Mouse (Mus musculus) ES-E14 (cell line): ENCODE measurements around the gene Zfand3. TPM values are rescaled to one million over a fixed set of nuclear protein-coding genes. Genes with fewer than 3 reads are reported as not detected.

ENCODE experiments used
- DNase-seq: peaks from one replicate; pipeline ENCODE4 v3.0.0-alpha.2; 2013; ENCODE audit warnings: low read depth, low spot score
- H3K27ac ChIP-seq: 2 replicates; pipeline ENCODE4 v1.5.1; 2012; ENCODE audit warnings: low read depth, mild to moderate bottlenecking, low read length, moderate library complexity, mixed read lengths; ENCODE audit not compliant: poor library complexity, insufficient read depth, severe bottlenecking
- H3K36me3 ChIP-seq: 2 replicates; pipeline ENCODE4 v1.6.1; 2012; ENCODE audit warnings: mild to moderate bottlenecking, low read length, moderate library complexity, mixed read lengths; ENCODE audit not compliant: control insufficient read depth, poor library complexity, insufficient read depth, severe bottlenecking
- H3K4me1 ChIP-seq, 2 experiments: fragments of 150-350 bp in 1 of 2; sonication (generic) in 1 of 2; 2 replicates each; pipeline ENCODE4 v1.6.1; 2012; ENCODE audit warnings: low read length in 2 of 2, mild to moderate bottlenecking in 1 of 2, mixed read lengths in 1 of 2; ENCODE audit not compliant: control insufficient read depth in 2 of 2, insufficient read depth in 2 of 2, poor library complexity in 1 of 2
- H3K4me3 ChIP-seq, 2 experiments: fragments of 150-350 bp in 1 of 2; sonication (generic) in 1 of 2; 2 replicates each; pipeline ENCODE4 v1.5.1; 2012; ENCODE audit warnings: low read length in 2 of 2, low read depth in 1 of 2, mild to moderate bottlenecking in 1 of 2, mixed read lengths in 1 of 2; ENCODE audit not compliant: insufficient read depth in 1 of 2, poor library complexity in 1 of 2, severe bottlenecking in 1 of 2
- H3K9ac ChIP-seq: 2 replicates; pipeline ENCODE4 v1.6.1; 2012; ENCODE audit warnings: low read depth, mild to moderate bottlenecking, low read length, mixed read lengths; ENCODE audit not compliant: poor library complexity, insufficient read depth, severe bottlenecking
- H3K9me3 ChIP-seq: fragments of 150-350 bp; sonication (generic); 2 replicates; pipeline ENCODE4 v1.6.1; 2012; ENCODE audit warnings: low read depth, mild to moderate bottlenecking, low read length; ENCODE audit not compliant: control insufficient read depth, insufficient read depth
- CHD2 ChIP-seq: IDR thresholded peaks from 2 replicates; pipeline ENCODE4 v1.6.1; 2014; ENCODE audit warnings: mild to moderate bottlenecking, low read depth, low read length, inconsistent platforms
- HCFC1 ChIP-seq: IDR thresholded peaks from 2 replicates; pipeline ENCODE4 v1.6.1; 2012; ENCODE audit warnings: low read length, inconsistent platforms, borderline replicate concordance; ENCODE audit not compliant: insufficient read depth
- MAFK ChIP-seq: IDR thresholded peaks from 2 replicates; pipeline ENCODE4 v1.6.1; 2014; ENCODE audit warnings: mild to moderate bottlenecking, low read depth, low read length, inconsistent platforms; ENCODE audit not compliant: insufficient read depth
- ZC3H11A ChIP-seq: IDR thresholded peaks from 2 replicates; pipeline ENCODE4 v1.6.1; 2012; ENCODE audit warnings: low read depth, mild to moderate bottlenecking, inconsistent platforms, low read length, borderline replicate concordance
- ZNF384 ChIP-seq: IDR thresholded peaks from 2 replicates; pipeline ENCODE4 v1.6.1; 2012; ENCODE audit warnings: low read depth, low read length, inconsistent platforms
- in situ Hi-C, 2 experiments: fragments of 600-800 bp; cut with MboI; formaldehyde crosslinking; loops; one replicate each; pipeline ENCODE4 v1.15.1; 2025; ENCODE audit warnings: low sequenced_read_pairs in 2 of 2, inconsistent platforms in 1 of 2; ENCODE audit not compliant: unreplicated experiment in 2 of 2
- total RNA-seq: library from RNA; depleted of rRNA; stranded (reverse); fragments of 300-350 nt; gene quantifications from 2 replicates; pipeline ENCODE4 v1.2.3, GENCODE M21; 2012

Zfand3 gene
- total RNA-seq, 1 experiment = 43.3 TPM

GRCm38 (mm10) chr17:29985534-29985933, 19.0 kb upstream of the Zfand3 start:
- Histone ChIP-seq H3K4me3 (no peak overlapping the region), H3K4me1 (peaks cover 0 to 3% of the 10 kb centered on the region in 2 experiments; a peak in 1 of 4 replicates), H3K36me3 (no peaks in the 10 kb centered on the region), H3K9me3 (no peaks in the 10 kb centered on the region), H3K9ac (no peak overlapping the region), H3K27ac (no peak overlapping the region)
- in situ Hi-C loops = no loop called here
- no peak for TF ChIP-seq ZNF384
- TF ChIP-seq CHD2 = no peak
- TF ChIP-seq ZC3H11A = no peak
- no peak for TF ChIP-seq HCFC1
- TF ChIP-seq MAFK = no peak
- no peak for DNase-seq

- Histone ChIP-seq H3K4me3 (no peak overlapping the region), H3K36me3 (no peaks in the 10 kb centered on the region), H3K27ac (no peak overlapping the region), H3K4me1 (peaks cover 0 to 3% of the 10 kb centered on the region in 2 experiments; a peak in 1 of 4 replicates), H3K9me3 (no peaks in the 10 kb centered on the region), H3K9ac (no peak overlapping the region)
- no peak for TF ChIP-seq HCFC1
- TF ChIP-seq CHD2 = no peak
- TF ChIP-seq MAFK = no peak
- no peak for TF ChIP-seq ZC3H11A
- no peak for TF ChIP-seq ZNF384
- DNase-seq = no peak
- in situ Hi-C loops = no loop called here
Measured at GRCm38 (mm10) chr17:29988141-29988540, 16.4 kb upstream of the Zfand3 start.

- TF ChIP-seq ZNF384 (no peak), MAFK (no peak), ZC3H11A (no peak), CHD2 (no peak), HCFC1 (no peak)
- H3K9me3 ChIP-seq = no peaks in the 10 kb centered on the region
- H3K36me3 ChIP-seq = no peaks in the 10 kb centered on the region
- in situ Hi-C loops = no loop called here
- no peak overlapping the region for H3K9ac ChIP-seq
- peaks cover 0 to 8% of the 10 kb centered on the region in 2 experiments; a peak in 1 of 4 replicates for H3K4me1 ChIP-seq
- no peak overlapping the region for H3K4me3 ChIP-seq
- no peak overlapping the region for H3K27ac ChIP-seq
- no peak for DNase-seq
Measured at GRCm38 (mm10) chr17:29989653-29990052, 14.9 kb upstream of the Zfand3 start.

- Histone ChIP-seq H3K9me3 (no peaks in the 10 kb centered on the region), H3K9ac (no peak overlapping the region), H3K27ac (no peak overlapping the region), H3K36me3 (no peaks in the 10 kb centered on the region), H3K4me1 (peaks cover 0 to 8% of the 10 kb centered on the region in 2 experiments; a peak in 1 of 4 replicates), H3K4me3 (no peak overlapping the region)
- no peak for DNase-seq
- TF ChIP-seq ZC3H11A (no peak), HCFC1 (no peak), MAFK (no peak), ZNF384 (no peak), CHD2 (no peak)
- in situ Hi-C loops = no loop called here
Measured at GRCm38 (mm10) chr17:29990136-29990535, 14.4 kb upstream of the Zfand3 start.

- TF ChIP-seq MAFK (no peak), ZNF384 (no peak), ZC3H11A (no peak), CHD2 (no peak), HCFC1 (no peak)
- peaks cover 2 to 8% of the 10 kb centered on the region in 2 experiments; a peak in 1 of 4 replicates for H3K4me1 ChIP-seq
- H3K9ac ChIP-seq = no peak overlapping the region
- H3K27ac ChIP-seq = no peak overlapping the region
- no peak for DNase-seq
- H3K36me3 ChIP-seq = no peaks in the 10 kb centered on the region
- in situ Hi-C loops = no loop called here
- H3K9me3 ChIP-seq = no peaks in the 10 kb centered on the region
- H3K4me3 ChIP-seq = no peak overlapping the region
Measured at GRCm38 (mm10) chr17:29990845-29991244, 13.7 kb upstream of the Zfand3 start.
